Mouse (Mus musculus) erythroblast, embryonic 14.5 days (primary cell): ENCODE measurements around the gene Nkd1. TPM values are rescaled to one million over a fixed set of nuclear protein-coding genes. Genes with fewer than 3 reads are reported as not detected.

ENCODE experiments used
- H3K27me3 ChIP-seq: 2 replicates; pipeline ENCODE4 v1.6.1; 2012; ENCODE audit warnings: inconsistent platforms; ENCODE audit not compliant: control insufficient read depth
- H3K36me3 ChIP-seq: 2 replicates; pipeline ENCODE4 v1.6.1; 2012; ENCODE audit warnings: mild to moderate bottlenecking, inconsistent platforms; ENCODE audit not compliant: control insufficient read depth
- H3K4me1 ChIP-seq: 2 replicates; pipeline ENCODE4 v1.6.1; 2012; ENCODE audit warnings: inconsistent platforms; ENCODE audit not compliant: control insufficient read depth
- H3K4me3 ChIP-seq: replicated peaks from 2 replicates; pipeline ENCODE3; 2012; ENCODE audit warnings: moderate library complexity, mild to moderate bottlenecking, inconsistent platforms
- H3K9me3 ChIP-seq: 2 replicates; pipeline ENCODE4 v1.6.1; 2012; ENCODE audit warnings: low read length, inconsistent platforms, mixed read lengths; ENCODE audit not compliant: control insufficient read depth
- GATA1 ChIP-seq: IDR thresholded peaks from 2 replicates; pipeline ENCODE4 v1.6.1; 2012; ENCODE audit warnings: low read length, inconsistent platforms, mixed read lengths
- TAL1 ChIP-seq: IDR thresholded peaks from 3 replicates; pipeline ENCODE4 v1.6.1; 2012; ENCODE audit warnings: low read length, inconsistent platforms, mixed read lengths
- polyA plus RNA-seq: library from polyadenylated mRNA; stranded (reverse); fragments of >175 nt; gene quantifications from 2 replicates; pipeline ENCODE4 v1.2.3, GENCODE M21; 2012

The Nkd1 gene
- polyA plus RNA-seq, 1 experiment: not detected

DNA sequence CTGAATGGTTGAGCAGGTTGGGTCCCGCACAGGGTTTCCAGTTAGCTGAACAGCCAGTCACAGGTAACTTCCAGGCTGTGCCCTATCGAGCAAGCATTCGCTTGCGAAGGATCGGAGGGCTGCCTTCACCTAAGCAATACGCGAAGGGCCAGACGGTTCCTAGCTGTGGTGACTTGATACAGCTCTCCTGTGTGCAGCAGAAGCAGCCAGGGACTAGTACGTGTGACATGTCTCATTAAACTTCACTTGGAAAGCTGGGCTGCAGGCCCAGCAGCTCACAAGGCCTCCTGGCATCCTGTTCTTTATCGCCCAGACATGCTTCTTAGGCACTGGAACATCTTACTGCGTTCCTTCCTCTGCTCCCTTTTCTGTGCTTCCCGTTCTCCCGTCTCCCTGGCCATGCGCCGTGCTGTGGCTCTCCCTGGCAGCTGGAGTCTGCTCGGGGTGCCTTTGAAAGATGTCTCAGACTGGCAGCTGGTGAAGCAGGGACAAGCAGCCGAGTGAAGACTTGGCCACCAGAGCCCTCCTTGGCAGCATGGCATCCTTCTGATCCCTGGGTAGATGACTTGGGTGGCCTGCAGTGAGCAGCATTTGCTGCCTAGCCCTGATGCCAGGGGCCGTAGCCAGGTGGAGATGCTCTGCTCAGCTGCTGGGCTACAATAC, 58.6 kb downstream of the Nkd1 start:
- TF ChIP-seq GATA1 (no peak), TAL1 (no peak)
- Histone ChIP-seq H3K9me3 (no peaks in the 10 kb centered on the region), H3K36me3 (no peaks in the 10 kb centered on the region), H3K27me3 (no peaks in the 10 kb centered on the region), H3K4me3 (no peak overlapping the region), H3K4me1 (no peaks in the 10 kb centered on the region)

DNA sequence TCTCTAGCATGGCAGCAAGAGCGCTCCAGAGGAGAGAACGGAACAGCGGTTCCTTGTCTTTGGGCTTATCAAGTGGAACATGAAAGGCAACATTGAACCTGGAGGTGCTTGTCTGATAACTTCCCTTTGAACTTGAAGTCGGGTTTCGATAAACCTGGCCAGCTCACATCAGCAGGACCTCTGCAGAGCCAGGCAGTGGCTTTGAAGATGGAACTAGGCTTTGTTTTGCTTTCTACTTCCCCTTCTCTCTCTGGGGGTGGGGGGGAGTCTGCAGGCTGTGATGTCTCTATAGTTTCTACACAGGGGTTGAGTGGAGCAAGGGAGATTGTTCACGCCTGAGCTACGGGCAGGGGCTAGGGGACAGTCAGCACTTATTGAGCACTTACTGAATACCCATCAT, 59.6 kb downstream of the Nkd1 start:
- H3K36me3 ChIP-seq: no peaks in the 10 kb centered on the region
- H3K4me1 ChIP-seq: no peaks in the 10 kb centered on the region
- H3K9me3 ChIP-seq: no peaks in the 10 kb centered on the region
- no peak overlapping the region for H3K4me3 ChIP-seq
- TF ChIP-seq GATA1: no peak
- no peak for TF ChIP-seq TAL1
- no peaks in the 10 kb centered on the region for H3K27me3 ChIP-seq

DNA sequence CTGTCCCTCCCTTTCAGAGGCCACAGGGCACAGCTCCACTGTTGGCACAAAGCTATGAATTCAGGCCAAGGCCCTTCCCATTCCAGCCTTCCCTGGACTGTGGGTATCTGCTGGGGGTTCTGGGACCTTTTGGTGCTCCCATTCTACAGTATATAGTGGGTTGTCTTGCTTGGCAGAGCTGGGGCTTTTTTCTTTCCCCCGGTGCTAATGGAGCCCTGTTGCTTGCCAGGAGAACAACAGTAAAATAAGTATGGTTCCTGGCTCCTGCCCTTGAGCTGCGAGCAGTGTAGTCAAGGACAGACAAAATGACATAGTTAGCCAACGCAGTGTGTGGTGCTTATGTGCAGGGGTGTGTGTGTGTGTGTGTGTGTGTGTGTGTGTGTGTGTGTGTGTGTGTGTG, 62.7 kb downstream of the Nkd1 start:
- Histone ChIP-seq H3K36me3 (no peaks in the 10 kb centered on the region), H3K4me1 (no peaks in the 10 kb centered on the region), H3K27me3 (no peaks in the 10 kb centered on the region), H3K4me3 (no peak overlapping the region), H3K9me3 (no peaks in the 10 kb centered on the region)
- TF ChIP-seq GATA1 (no peak), TAL1 (no peak)

DNA sequence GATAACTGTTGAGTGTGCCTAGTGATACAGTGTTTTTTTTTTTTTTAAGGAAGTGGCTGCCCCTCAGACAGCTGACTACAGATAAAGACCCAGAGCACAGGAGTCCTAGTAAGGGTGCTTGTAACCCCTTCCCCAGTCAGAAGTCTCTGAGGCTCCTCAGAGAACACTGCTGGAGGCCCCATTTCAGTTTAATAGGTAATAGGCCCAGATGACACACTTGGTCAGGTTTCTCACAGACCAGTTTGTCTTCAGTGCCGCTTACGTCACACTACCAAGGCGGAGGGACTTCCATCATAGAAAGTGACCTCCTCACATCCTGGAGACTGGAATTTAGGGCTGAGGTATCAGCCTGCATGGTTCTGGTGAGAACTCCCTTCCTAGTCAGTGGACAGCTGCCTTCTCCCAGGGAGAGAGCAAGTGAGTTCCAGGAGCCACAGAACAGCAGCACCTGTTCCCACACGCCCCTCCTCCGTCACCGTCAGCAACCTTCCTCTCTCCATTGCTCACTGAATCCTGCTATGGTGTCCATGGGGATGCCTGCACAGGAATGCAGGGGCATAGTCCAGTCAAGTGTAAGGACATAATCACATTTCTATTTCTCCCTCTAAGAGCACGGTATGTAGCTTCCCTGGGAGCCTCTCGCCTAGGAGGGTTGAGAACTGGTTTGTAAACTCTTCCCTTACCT, 67.2 kb downstream of the Nkd1 start:
- Histone ChIP-seq H3K27me3 (no peaks in the 10 kb centered on the region), H3K36me3 (no peaks in the 10 kb centered on the region), H3K9me3 (no peaks in the 10 kb centered on the region), H3K4me3 (no peak overlapping the region), H3K4me1 (no peaks in the 10 kb centered on the region)
- TF ChIP-seq TAL1 (no peak), GATA1 (no peak)

DNA sequence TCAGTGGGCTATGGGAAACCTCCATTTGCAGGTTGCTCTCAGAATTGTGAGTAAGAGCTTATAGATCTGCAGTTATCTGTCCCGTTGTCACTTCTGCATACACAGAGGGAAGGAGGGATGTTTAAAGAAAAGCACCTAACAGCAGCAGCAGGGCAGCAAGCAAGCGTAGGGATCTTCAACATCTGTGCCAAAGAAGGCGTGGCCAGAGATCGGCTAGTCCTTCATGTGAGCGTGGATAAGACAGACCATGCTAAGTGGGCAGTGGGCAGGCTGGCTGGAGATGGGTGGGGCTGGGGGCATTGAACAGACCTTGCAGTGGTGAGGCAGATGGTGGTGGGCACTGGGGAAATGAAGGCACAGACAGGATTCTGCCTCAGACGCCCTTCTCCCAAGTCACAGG, 69.1 kb downstream of the Nkd1 start:
- Histone ChIP-seq H3K4me1 (no peaks in the 10 kb centered on the region), H3K4me3 (no peak overlapping the region), H3K27me3 (no peaks in the 10 kb centered on the region), H3K36me3 (no peaks in the 10 kb centered on the region), H3K9me3 (no peaks in the 10 kb centered on the region)
- no peak for TF ChIP-seq GATA1
- no peak for TF ChIP-seq TAL1

DNA sequence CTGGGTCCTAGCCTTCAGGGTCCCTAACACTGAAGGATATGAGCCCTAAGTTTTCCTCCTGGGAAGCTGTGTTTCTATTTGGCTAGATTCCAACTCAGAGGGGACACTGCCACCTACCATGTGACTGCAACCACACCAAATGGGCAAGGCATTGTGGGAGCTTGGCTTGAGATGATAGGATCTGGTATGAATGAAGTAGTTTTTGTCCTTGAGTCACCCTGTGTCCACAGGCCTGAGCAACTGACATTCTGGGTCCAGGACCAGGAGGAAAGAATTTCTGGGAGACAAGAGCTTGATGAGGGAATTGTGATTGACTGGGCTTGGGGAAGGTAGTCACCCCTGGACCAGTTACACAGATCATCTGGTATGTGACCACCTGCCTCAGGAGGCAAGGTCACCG, 72.8 kb downstream of the Nkd1 start:
- H3K9me3 ChIP-seq: no peaks in the 10 kb centered on the region

DNA sequence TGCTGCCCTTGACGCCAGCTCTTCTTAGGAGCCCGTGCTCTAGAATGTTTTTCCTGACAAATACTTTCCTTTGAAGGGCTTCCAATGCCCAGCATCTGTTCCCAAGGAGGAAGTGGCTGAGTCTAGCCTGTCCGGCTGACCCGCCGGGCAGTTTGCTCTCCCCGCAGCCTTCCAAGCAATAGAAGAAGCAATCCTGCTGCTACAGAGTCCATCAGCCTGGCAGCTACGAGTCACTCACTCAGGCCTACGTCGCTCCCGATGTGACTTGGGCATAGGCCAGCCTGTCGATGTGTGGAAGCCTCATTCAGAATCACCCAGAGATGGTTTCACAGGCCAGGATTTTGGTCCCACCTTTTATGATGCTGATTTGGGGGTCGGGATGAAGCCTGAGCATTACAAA, 74.9 kb downstream of the Nkd1 start:
- Histone ChIP-seq H3K36me3 (no peaks in the 10 kb centered on the region), H3K4me3 (no peak overlapping the region), H3K27me3 (no peaks in the 10 kb centered on the region), H3K4me1 (no peaks in the 10 kb centered on the region), H3K9me3 (no peaks in the 10 kb centered on the region)
- TF ChIP-seq GATA1: no peak
- TF ChIP-seq TAL1: no peak

More for the DNA sequence above, 72.8 kb downstream of the Nkd1 start:
- TF ChIP-seq GATA1 (no peak), TAL1 (no peak)
- Histone ChIP-seq H3K36me3 (no peaks in the 10 kb centered on the region), H3K4me3 (no peak overlapping the region), H3K27me3 (no peaks in the 10 kb centered on the region), H3K4me1 (no peaks in the 10 kb centered on the region)

DNA sequence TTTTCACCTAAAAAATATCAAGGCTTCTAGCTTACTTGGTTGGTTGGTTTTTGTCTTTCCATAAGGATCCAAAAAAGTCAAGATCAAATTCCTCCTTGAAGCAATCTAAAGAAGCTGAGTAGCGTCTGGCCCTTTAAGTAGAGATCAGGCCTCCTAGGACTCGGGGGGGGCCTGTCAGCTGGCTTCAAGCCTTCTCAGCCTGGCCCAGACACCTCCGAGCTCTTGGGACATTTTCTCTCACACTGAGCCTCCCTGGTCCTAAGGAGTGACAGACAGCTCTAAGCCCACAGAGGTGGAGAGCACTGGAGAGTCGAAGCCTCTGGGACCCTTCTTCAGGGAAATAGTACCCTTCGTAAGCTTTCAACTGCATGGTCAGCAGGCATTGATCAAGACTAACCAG, 77.4 kb downstream of the Nkd1 start:
- Histone ChIP-seq H3K9me3 (peaks cover 3% of the 10 kb centered on the region), H3K27me3 (no peaks in the 10 kb centered on the region)

DNA sequence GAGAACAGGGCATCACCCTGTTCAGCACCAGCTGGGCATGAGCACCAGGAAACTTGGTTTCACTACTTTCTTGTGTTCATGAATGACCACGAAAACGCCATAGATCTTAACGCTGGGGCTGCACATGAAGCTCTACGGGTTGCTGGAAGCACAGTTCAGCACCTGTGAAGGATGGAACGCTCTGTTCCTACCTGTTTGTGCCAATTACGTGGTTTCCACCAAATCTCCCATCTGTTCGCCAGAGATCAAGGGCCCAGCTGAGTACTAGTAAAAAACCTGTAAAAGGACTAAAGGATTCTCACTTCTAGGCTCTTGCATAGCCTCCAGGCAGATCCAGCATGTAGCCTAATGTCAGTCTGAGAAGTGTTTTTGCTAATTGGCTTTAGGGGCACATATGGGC, 78.3 kb downstream of the Nkd1 start:
- peaks cover 3% of the 10 kb centered on the region for H3K9me3 ChIP-seq
- 0 out of 2 replicates have a peak, but pooled peaks cover 2% of the 10 kb centered on the region for H3K27me3 ChIP-seq
- H3K36me3 ChIP-seq: no peaks in the 10 kb centered on the region
- no peak overlapping the region for H3K4me3 ChIP-seq
- H3K4me1 ChIP-seq: no peaks in the 10 kb centered on the region
- TF ChIP-seq TAL1: no peak

More for the DNA sequence above, 77.4 kb downstream of the Nkd1 start:
- Histone ChIP-seq H3K36me3 (no peaks in the 10 kb centered on the region), H3K4me3 (no peak overlapping the region), H3K4me1 (no peaks in the 10 kb centered on the region)
- TF ChIP-seq GATA1 (no peak), TAL1 (no peak)

DNA sequence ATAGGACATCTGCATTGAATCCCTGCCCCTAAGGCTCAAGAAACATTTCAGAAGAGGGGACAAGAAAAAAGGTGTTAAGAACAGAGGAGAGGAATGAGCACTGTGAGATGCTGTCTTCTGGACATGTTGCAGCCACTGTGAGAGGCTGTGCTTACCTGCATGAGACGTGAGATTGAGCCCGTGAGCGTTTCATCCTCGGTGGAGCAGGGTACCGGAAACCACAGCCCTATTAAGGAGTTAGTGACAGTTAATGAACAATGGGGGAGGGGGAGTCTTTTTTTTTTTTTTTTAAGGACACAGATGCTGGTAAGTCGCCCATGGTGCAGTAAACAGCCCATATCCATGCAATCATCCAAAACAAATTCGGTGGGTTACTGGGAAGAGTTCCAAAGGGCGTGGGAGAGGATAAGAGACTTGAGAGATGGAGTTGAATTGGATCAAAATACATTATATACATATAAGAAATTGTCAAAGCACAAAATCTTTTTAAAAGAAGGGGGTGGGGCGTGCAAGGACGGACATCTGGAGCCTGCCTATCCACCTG, 82.4 kb downstream of the Nkd1 start:
- H3K4me3 ChIP-seq: no peak overlapping the region
- no peaks in the 10 kb centered on the region for H3K36me3 ChIP-seq
- H3K9me3 ChIP-seq: peaks cover 3% of the 10 kb centered on the region
- 0 out of 2 replicates have a peak, but pooled peaks cover 2% of the 10 kb centered on the region for H3K27me3 ChIP-seq
- no peak for TF ChIP-seq GATA1
- no peak for TF ChIP-seq TAL1
- H3K4me1 ChIP-seq: no peaks in the 10 kb centered on the region
